Mouse (Mus musculus): Measurements from ENCODE around the gene Ugt1a8.

Ugt1a8 gene

DNA sequence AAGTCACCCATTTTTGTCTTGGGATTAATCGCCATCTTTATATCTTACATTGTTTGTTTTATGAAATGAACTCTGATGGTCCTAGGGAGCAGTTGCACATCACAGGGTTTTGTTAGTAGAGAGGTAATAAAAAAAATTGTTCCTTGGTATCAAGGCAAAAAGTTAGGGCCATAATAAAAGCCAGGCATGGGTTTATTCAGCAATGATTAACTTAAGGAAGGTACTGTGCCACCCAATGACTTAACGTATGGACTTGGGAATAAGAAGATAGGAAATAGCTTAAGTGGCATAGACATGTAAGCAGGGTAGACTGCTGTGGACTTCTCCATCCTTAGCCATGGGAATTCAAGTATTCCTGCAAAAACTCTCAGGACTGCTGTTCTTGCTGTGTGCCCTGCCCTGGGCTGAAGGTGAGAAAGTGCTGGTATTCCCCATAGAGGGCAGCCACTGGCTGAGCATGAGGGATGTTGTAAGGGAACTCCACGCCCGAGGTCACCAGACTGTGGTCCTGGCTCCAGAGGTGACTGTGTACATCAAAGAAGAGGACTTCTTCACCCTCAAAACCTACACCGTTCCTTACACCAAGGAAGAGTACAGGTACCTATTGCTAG lies 98.8 kb downstream of the Ugt1a8 start:
- no peak for DNase-seq (ENCODE audit: low spot score in 2 of 2)

DNA sequence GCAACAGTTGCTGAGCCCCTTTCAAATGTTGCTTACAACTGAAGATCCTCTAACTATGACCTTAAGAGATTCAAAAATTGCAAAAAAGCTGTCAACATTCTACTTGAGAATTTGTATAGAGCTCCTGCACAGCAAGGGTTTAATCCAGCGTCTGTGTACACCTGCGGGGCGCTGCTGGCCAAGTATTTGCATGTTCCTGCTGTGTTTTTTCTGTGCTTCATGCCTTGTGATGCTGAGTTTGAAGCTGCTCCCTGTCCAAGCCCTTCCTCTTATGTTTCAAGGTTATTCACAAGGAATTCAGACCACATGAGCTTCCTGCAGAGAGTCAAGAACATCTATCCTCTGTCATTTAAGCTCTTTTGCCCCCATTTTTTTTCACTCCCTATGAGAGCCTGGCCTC lies 104.5 kb downstream of the Ugt1a8 start:
- DNase-seq (ENCODE audit: low spot score in 2 of 2), result no peak

DNA sequence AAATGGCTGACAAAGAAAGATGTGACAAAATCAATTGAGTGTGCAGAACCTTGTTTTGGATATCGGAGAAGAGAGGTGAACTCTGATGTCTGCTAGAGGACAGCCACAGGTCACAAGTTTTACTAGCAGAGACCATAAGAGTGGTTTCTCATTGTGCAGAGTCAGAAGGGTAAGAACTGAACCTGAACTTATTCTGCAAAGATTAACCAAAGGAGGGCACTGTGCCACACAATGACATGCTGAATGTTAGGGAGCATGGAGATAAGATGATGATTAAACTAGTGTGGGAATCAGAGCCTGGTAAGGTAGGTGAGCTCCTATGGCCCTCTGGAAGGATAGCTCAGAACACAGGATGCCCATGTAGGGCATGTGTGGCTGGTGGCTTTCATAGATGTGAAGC lies 108.1 kb downstream of the Ugt1a8 start:
- no peak for DNase-seq (ENCODE audit: low spot score in 2 of 2)

DNA sequence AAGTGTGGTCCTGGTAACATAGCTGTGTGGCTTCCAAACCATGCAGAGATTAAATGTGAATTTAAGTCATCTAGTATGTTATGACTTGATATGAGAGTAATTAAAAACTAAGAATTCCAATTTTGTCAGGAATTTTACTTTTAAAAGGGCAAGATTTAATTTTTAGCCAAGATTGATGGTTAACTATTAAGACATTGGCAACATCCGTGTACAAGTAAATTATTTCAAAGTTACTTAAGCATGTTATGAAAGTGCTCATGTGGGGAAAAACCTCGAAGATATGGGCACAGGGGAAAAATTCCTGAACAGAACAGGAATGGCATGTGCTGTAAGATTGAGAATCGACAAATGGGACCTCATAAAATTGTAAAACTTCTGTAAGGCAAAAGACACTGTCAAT lies 109.8 kb downstream of the Ugt1a8 start:
- DNase-seq (ENCODE audit: low spot score in 2 of 2), result no peak

DNA sequence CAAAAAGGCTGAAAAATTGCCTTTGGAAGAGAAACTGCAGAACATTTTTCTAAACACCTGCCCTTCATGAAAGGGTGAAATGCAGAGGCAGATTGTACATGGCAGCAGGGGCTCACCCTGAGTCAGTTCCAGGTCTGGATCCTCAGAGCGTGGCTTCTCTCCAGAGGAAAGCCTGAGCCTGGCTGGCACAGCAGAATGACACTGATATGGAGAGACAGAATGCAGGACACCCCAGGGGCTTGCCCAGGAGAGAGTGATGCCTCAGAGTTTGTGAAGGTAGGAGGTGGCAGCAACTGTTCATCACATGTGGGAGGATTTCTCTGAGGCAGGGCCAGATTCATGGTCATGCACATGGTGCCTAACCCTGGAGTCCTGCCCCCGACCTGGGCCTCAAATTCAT lies 112.4 kb downstream of the Ugt1a8 start:
- no peak for DNase-seq (ENCODE audit: low spot score in 2 of 2)

DNA sequence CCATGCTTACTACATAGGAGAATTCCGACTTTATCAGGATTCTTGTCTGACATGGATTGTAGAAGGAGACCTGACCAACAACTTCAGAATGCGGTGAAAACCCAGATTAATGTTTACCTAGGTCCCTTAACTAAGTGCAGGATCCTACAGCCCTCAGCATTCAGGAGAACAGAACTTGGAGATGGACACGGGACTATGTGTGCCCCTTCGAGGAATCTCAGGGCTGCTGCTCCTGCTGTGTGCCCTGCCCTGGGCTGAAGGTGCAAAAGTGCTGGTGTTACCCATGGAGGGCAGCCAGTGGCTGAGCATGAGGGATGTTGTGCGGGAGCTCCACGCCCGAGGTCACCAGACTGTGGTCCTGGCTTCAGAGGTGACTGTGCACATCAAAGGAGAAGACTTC lies 112.8 kb downstream of the Ugt1a8 start, which contains the start of gene Ugt1a2:
Gene Ugt1a2 (plus strand): TSS at position 146 of the 400 bp plus-strand sequence.
- DNase-seq (ENCODE audit: low spot score in 2 of 2), result no peak

DNA sequence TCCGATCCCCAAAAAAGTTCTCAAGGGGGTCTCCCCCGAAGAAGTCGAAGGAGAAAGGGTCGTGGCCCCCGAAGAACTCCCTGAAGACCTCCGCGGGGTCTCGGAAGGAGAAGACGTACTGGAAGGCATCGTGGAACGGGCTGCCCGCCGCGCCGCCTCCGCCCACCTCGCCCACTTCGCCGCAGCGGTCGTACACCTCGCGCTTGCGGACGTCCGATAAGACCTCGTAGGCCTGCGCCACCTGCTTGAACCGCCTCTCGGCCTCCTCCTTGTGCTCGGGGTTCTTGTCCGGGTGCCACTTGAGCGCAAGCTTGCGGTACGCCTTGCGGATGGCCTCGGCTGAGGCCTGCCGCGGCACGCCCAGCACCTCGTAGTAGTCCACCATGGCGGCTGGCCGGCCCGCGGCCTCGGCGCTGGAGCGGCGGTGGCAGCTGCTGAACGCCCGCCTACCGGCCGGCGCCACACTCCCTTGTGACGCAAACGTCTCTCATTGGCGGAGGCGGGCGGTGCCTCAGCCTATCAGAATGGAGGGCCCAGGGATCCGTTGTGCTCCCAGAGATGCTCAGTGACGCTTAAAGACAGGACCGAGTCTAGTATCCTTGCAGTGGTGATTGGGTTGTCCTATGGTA lies 117.8 kb downstream of the Ugt1a8 start, which contains the start of gene Dnajb3:
Gene Dnajb3 (minus strand): TSS at position 489 of the 629 bp plus-strand sequence.
- peak; percentile 87 for DNase-seq (ENCODE audit: low spot score in 2 of 2)

DNA sequence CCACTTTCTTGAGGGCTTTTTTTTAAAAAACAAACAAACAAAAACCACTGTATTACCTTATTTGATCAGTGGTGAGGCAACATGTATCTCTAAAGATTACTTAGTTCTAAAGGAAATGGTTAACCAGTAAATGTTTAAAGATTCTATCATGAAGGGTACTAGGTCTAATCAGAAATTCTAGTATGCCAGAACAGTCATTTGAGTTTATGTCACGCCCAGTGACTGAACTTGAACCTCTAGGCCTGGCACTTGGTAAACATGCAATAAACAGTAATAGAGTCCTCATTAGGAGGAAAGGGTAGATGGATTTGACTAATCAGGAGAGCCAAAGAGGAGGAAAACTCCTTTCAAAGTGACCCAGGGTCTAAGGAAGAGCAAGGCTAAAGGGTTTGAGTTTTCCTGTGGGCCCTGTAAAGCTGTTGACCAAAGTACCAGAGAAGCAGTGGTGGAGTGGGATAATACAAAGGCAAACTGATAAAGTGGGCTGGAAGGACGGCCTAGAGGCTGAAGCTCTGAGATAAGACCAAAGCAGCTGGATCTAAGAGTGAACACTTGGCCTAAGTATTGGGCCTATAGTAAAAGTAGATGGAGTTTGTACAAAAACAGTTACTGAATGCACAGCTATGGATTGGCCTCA lies 119.3 kb downstream of the Ugt1a8 start:
- DNase-seq (ENCODE audit: low spot score in 2 of 2), result peak in 1 of 2 experiments; percentile 29

DNA sequence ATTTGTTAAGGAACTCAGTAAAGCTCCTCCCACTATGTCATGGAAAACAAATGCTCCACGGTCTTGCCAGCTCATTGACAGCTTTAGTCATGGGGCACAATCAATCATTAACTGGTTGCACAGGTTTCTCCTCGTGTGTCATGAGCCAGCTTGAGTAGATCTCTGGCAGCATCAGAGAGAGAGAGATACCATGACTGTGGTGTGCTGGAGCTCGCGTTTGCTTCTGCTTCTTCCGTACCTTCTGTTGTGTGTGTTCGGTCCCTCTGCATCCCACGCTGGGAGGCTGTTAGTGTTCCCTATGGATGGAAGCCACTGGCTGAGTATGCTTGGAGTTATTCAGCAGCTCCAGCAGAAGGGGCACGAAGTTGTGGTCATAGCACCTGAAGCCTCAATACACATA lies 124.2 kb downstream of the Ugt1a8 start, which contains the start of gene Ugt1a1:
Gene Ugt1a1 (plus strand): TSS at position 148 of the 400 bp plus-strand sequence.
- DNase-seq (ENCODE audit: low spot score in 2 of 2), result peak in 1 of 2 experiments; percentile 26

DNA sequence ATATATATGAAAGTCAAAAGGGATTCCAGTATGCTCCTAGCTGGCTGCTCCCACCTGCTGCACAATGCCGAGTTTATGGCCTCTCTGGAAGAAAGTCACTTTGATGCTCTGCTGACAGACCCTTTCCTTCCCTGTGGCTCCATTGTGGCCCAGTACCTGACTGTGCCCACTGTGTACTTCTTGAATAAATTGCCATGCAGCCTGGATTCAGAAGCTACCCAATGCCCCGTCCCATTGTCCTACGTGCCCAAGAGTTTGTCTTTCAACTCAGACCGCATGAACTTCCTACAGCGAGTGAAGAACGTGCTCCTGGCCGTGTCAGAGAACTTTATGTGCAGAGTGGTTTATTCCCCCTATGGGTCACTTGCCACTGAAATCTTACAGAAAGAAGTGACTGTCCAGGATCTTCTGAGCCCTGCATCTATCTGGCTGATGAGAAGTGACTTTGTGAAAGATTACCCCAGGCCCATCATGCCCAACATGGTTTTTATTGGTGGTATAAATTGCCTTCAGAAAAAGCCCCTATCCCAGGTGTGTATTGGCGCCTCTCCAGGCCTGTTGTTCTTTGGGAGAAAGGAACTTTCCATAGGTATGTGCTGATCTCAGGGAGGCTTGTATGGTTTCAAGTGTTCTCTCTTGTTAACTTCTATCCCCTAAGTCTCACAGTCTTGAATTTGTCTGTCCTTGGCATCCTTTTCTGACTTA lies 124.9 kb downstream of the Ugt1a8 start:
- no peak for DNase-seq (ENCODE audit: low spot score in 2 of 2)

DNA sequence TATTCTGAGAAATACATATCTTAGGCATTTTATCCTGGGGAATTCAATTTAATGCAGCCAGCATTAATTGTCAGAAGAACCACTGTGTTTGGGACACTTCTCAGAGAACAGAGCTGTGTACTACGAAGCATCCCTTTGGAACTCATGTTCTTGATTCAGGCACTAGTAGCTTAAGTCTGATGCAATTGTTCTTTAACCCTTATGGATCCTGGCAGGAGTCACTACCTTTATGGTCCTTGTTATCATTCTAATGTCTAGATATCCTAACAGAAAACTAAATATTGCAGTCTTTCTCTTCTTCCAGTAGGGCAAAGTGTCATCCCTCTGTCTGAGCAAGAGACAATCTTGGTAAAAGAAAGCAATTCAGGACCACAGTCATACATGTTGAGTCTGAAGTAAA lies 125.4 kb downstream of the Ugt1a8 start:
- DNase-seq (ENCODE audit: low spot score in 2 of 2), result no peak

DNA sequence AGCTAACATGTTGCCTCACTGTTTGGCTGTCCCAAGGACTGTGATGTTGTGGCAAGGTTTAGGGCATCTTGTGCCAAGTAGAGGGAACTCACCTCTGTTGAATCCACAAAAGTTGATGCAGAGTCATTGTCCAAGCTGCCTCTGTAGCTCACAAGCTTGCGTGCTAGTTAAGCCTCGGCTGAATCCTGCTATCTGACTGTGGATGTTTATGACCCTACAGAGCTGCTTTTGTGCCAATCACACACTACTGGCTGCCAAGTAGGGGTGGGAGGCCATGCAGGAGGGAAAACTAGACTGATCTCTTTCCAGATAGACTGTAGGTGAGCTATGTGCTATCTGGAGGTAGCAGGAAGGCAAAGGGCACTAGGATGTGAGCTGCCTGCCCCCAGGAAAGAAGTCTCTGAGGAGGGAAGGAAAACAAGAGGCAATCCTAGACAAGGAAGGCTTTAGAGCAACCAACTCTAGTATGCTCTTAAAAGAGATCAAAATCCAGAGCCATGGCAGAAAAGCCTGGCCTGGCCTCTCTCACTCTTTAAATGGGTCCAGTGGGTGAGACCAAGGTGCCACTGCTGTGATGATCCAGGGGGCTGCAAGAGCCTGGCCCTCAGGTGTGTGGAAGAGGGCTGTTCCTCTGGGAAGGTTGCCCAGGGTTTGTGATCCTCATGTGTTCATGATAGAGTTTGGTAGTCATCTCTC lies 126.3 kb downstream of the Ugt1a8 start:
- no peak for DNase-seq (ENCODE audit: low spot score in 2 of 2)

DNA sequence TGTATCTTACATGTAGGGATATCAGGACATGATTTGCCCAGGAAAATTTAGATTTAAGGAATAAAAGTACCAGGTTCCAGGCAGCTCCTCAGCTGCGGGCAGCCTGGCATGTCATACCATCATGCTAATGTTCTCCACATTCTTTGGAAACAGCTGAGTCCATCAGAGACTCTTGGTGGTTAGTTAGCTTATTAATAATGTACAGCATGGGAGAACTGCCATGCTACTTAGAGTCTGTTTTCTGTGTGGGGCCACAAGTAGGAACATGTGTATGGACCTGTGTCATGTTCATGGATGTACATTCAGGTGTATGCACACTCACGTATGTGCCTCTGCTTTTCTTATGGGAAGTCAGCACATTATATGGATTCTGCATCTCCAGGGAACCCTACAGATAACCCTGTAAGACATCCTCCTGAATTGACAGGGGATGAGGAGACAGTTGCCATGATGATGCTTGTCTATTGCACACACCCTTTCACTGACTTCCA lies 126.9 kb downstream of the Ugt1a8 start:
- DNase-seq (ENCODE audit: low spot score in 2 of 2), result no peak

DNA sequence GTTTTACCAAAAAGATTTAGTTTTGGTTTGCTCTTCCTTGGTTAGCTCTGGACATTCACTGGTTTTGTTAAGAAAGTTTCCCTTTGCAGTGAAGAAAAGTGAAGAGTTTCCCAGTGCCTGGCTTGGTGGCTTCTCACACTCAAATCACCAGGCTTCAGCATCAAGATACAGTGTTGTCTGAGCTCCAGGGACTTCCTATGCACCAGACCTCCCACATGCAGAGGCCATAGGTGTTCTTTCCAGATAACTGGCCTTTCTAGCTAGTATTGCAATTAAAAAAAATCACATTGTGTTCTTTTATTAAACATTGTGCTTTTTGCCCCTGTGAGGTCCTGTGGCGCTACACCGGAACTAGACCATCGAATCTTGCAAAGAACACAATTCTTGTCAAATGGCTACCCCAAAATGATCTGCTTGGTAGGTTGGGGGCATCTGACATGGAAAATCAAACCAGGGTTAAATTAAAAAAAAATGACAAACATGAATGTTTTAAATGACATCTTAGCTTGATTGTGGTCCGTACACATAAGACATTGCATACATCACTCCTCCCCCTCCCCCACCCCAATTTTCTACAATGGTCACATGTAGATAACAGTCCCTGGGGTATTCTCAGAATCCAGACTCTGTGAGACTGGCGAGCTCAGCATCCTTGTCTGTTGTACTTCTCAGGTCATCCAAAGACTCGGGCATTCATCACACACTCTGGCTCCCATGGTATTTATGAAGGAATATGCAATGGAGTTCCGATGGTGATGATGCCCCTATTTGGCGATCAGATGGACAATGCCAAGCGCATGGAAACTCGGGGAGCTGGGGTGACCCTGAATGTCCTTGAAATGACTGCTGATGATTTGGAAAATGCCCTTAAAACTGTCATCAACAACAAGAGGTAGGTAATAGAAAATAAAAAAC lies 128.1 kb downstream of the Ugt1a8 start:
- DNase-seq (ENCODE audit: low spot score in 2 of 2), result no peak

DNA sequence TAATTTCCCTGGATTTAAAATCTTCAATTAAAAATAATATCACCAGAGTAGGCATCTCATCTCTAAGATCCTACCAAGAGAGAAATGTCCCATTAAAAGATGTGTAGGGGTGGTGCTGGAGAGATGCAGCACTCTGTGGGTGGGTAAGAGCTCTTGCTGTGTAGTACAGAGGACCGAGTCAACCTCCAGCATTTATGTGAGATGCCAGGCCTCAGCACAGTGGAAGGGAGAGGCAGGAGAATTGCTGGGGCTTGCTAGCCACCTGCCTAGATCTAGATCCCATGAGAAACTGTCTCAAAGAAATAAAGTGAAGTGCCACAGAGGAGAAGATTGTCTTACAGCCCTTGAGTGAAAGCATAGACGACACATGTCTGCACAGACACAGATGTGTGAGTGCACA lies 128.9 kb downstream of the Ugt1a8 start:
- no peak for DNase-seq (ENCODE audit: low spot score in 2 of 2)

DNA sequence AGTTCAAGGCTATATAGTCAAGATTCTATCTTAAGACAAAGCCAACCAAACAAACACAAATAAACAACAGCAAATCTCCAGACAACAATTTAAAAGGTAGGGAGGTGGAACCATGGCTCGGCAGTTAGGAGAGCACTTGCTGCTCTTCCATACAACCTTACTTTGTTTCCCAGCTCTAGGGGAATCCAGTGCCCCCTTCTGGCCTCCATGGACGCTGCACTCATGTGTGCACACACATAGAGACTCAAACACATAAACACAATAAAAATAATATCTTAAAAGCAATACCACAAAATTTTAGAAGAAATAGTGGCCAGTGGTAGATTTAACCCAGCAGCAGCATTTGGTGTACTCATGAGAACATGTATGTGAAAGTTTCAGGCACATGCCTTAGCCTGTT lies 129.5 kb downstream of the Ugt1a8 start:
- no peak for DNase-seq (ENCODE audit: low spot score in 2 of 2)

DNA sequence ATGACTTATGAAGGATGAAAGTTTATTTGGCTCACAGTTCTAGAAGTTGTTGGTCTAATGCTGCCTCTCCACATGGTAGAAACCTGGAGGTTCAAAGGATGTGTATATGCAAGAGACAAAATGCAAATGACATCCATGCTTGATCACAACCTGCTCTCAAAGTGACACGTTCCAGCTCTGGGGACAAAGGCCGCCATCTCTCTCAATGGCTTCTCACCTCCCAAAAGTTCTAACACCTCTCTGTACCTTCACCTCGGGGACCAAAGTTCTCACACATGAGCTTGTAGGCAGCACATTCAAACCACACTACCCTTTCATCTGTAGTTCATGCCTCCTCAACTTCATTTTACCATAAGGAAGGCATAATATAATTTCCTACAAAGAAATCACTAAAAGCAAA lies 130.0 kb downstream of the Ugt1a8 start:
- no peak for DNase-seq (ENCODE audit: low spot score in 2 of 2)

DNA sequence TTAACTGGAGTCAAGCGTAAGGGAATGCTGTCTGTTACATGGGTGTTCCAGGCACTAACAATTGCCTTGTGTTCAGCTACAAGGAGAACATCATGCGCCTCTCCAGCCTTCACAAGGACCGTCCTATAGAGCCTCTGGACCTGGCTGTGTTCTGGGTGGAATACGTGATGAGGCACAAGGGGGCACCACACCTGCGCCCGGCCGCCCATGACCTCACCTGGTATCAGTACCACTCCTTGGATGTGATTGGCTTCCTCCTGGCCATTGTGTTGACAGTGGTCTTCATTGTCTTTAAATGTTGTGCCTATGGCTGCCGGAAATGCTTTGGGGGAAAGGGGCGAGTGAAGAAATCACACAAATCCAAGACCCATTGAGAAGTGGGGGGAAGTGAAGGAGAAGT lies 130.4 kb downstream of the Ugt1a8 start:
- peak in 1 of 2 experiments; percentile 32 for DNase-seq (ENCODE audit: low spot score in 2 of 2)

DNA sequence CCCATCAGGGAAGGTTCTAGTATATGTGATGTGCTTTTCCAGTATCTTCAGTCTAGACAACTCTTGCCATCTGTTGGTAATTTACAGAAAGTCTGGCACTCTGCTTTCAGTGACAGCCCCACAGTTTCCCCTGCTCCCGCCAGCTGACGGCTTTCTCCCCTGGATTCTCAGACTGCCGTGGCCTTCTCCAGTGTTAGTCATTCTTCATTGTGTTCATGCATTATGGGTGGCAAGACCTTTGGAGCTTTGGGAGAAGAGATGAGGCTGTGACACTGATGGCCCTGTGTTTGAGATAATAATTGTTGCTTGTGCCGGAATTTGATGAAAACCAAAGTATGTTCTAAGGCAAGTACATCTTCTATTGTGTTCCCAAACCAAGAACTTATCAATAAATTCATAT lies 131.0 kb downstream of the Ugt1a8 start:
- DNase-seq (ENCODE audit: low spot score in 2 of 2), result no peak

DNA sequence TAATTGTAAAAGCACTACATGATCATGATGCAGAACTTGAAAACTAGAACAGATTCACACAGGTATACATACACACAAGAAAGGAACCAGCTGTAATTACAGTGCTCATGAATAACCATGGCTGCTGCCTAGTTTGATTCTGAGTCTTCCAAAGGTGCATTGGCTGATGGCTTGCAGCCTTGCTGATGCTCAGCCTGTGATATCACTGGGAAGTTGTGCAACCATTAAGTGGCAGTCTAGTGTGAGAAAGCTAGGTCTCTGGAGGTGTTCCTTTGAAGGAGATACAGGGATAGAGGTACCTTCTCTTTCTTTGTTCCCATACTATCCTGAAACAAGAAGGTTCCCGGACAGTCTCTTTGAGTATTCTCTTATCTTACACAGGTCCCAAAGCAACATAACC lies 131.4 kb downstream of the Ugt1a8 start:
- DNase-seq (ENCODE audit: low spot score in 2 of 2), result no peak

DNA sequence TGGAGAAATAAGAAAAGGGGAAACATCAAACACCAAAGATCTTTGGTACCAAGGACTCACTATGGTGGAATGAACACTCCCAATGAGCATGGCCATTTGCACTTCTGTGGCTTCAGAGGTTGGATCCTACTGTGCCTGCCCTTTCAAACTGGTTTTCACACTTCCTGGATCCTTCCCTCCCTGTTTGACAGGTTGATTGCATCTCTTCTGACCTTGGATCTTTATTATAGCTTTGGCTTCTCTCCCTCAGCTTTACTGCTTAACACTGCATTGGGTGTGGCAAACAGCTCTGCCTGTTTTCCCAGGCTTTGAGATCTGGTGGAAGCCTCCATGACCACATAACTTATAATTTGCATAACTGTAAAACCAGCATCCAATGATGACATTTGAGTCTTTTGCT lies 132.7 kb downstream of the Ugt1a8 start:
- DNase-seq (ENCODE audit: low spot score in 2 of 2), result peak in 1 of 2 experiments; percentile 14

Data from spleen, postnatal 10 days (tissue).